Mouse (Mus musculus) thymus, adult 2 months (tissue): ENCODE measurements around the gene Spon1.

ENCODE experiments used
- CTCF ChIP-seq: fragments of 200-500 bp; IDR thresholded peaks from 2 replicates; pipeline ENCODE4 v1.5.1; 2012; ENCODE audit warnings: mild to moderate bottlenecking, control low read depth, low read length, moderate library complexity, borderline replicate concordance; ENCODE audit not compliant: control insufficient read depth, poor library complexity, insufficient read depth; ENCODE audit errors: extremely low read depth
- POLR2A ChIP-seq: fragments of 200-500 bp; IDR thresholded peaks from 2 replicates; pipeline ENCODE4 v1.6.1; 2012; ENCODE audit warnings: mild to moderate bottlenecking, low read length, control low read depth, moderate library complexity; ENCODE audit not compliant: control insufficient read depth, poor library complexity, insufficient read depth; ENCODE audit errors: extremely low read depth

GRCm38 (mm10) chr7:113918916-113919315 lies 153.1 kb downstream of the Spon1 start:
- TF ChIP-seq POLR2A (no peak), CTCF (no peak)
